Mouse (Mus musculus): ENCODE measurements around the gene Gys1. TPM values are rescaled to one million over a fixed set of nuclear protein-coding genes. Genes with fewer than 3 reads are reported as not detected.

Gene Gys1
- polyA plus RNA-seq, 1 experiment from 2014 or later = 79.9 TPM

- Histone ChIP-seq H3K36me3 (no peaks in the 10 kb centered on the region), H3K4me3 (no peak overlapping the region), H3K9me3 (no peaks in the 10 kb centered on the region), H3K4me1 (peaks cover 20% of the 10 kb centered on the region), H3K27me3 (ENCODE audit: insufficient read depth, poor library complexity, severe bottlenecking) (peaks cover 77% of the 10 kb centered on the region), H3K27ac (no peak overlapping the region)
- no peak for DNase-seq (ENCODE audit: low spot score)
- 78% methylated on average over 10 of the region's 10 CpGs for WGBS
Measured at GRCm38 (mm10) chr7:45407836-45408235, 26.8 kb upstream of the Gys1 start.

- Histone ChIP-seq H3K9me3 (no peaks in the 10 kb centered on the region), H3K27me3 (ENCODE audit: insufficient read depth, poor library complexity, severe bottlenecking) (peaks cover 82% of the 10 kb centered on the region), H3K4me3 (no peak overlapping the region), H3K4me1 (peaks cover 26% of the 10 kb centered on the region), H3K36me3 (no peaks in the 10 kb centered on the region), H3K27ac (no peak overlapping the region)
- 70% methylated on average over 7 of the region's 7 CpGs for whole genome bisulfite sequencing
- DNase-seq (ENCODE audit: low spot score) = no peak
Measured at GRCm38 (mm10) chr7:45408351-45408750, 26.3 kb upstream of the Gys1 start.

GRCm38 (mm10) chr7:45408949-45409348 lies 25.7 kb upstream of the Gys1 start:
- Histone ChIP-seq H3K27ac (no peak overlapping the region), H3K27me3 (ENCODE audit: insufficient read depth, poor library complexity, severe bottlenecking) (peaks cover 88% of the 10 kb centered on the region), H3K4me1 (peaks cover 32% of the 10 kb centered on the region), H3K9me3 (no peaks in the 10 kb centered on the region), H3K36me3 (no peaks in the 10 kb centered on the region), H3K4me3 (no peak overlapping the region)
- no peak for DNase-seq (ENCODE audit: low spot score)
- WGBS = 86% methylated on average over 17 of the region's 17 CpGs

- Histone ChIP-seq H3K36me3 (no peaks in the 10 kb centered on the region), H3K4me1 (peaks cover 37% of the 10 kb centered on the region), H3K27ac (no peak overlapping the region), H3K4me3 (no peak overlapping the region), H3K27me3 (ENCODE audit: insufficient read depth, poor library complexity, severe bottlenecking) (peaks cover 95% of the 10 kb centered on the region), H3K9me3 (no peaks in the 10 kb centered on the region)
- DNase-seq (ENCODE audit: low spot score) = no peak
- WGBS = 76% methylated on average over 8 of the region's 8 CpGs
Measured at GRCm38 (mm10) chr7:45409497-45410163, 25.0 kb upstream of the Gys1 start.

- Histone ChIP-seq H3K4me1 (peaks cover 34% of the 10 kb centered on the region), H3K4me3 (no peak overlapping the region), H3K27ac (no peak overlapping the region), H3K27me3 (ENCODE audit: insufficient read depth, poor library complexity, severe bottlenecking) (peaks cover 97% of the 10 kb centered on the region), H3K36me3 (no peaks in the 10 kb centered on the region), H3K9me3 (no peaks in the 10 kb centered on the region)
- no peak for DNase-seq (ENCODE audit: low spot score)
- WGBS = 50% methylated on average over 2 of the region's 2 CpGs
Measured at GRCm38 (mm10) chr7:45412421-45412820, 22.2 kb upstream of the Gys1 start.

- Histone ChIP-seq H3K27ac (peak within 1 kb of the TSS; percentile 85), H3K27me3 (ENCODE audit: insufficient read depth, poor library complexity, severe bottlenecking) (peaks cover 97% of the 10 kb centered on the region), H3K36me3 (no peaks in the 10 kb centered on the region), H3K9me3 (no peaks in the 10 kb centered on the region), H3K4me1 (peaks cover 41% of the 10 kb centered on the region), H3K4me3 (peak within 1 kb of the TSS; percentile 68)
- 2% methylated on average over 44 of the region's 45 CpGs for WGBS
- DNase-seq (ENCODE audit: low spot score) = peak; percentile 89
Measured at GRCm38 (mm10) chr7:45413113-45413863, 21.4 kb upstream of the Gys1 start, which contains the start of gene Ntf5. Gene Ntf5, plus strand, starts transcription at chr7:45413695.

- H3K27ac ChIP-seq = peak overlapping the region; percentile 85; the same call in 1 of the 2 replicates
- H3K9me3 ChIP-seq = no peaks in the 10 kb centered on the region
- 2% methylated on average over 26 of the region's 27 CpGs for WGBS
- peaks cover 97% of the 10 kb centered on the region for H3K27me3 ChIP-seq (ENCODE audit: insufficient read depth, poor library complexity, severe bottlenecking)
- no peaks in the 10 kb centered on the region for H3K36me3 ChIP-seq
- H3K4me3 ChIP-seq = peak overlapping the region; percentile 68
- H3K4me1 ChIP-seq = peaks cover 42% of the 10 kb centered on the region
- DNase-seq (ENCODE audit: low spot score) = no peak
Measured at GRCm38 (mm10) chr7:45413864-45414739, 20.5 kb upstream of the Gys1 start.

GRCm38 (mm10) chr7:45414740-45415224 lies 19.9 kb upstream of the Gys1 start:
- DNase-seq (ENCODE audit: low spot score) = no peak
- 39% methylated on average over 12 of the region's 12 CpGs for WGBS
- peak overlapping the region; percentile 68; the same call in 1 of the 2 replicates for H3K4me3 ChIP-seq

GRCm38 (mm10) chr7:45415636-45416035 lies 19.0 kb upstream of the Gys1 start:
- H3K9me3 ChIP-seq = no peaks in the 10 kb centered on the region
- 13% methylated on average over 37 of the region's 37 CpGs for WGBS
- H3K4me1 ChIP-seq = peaks cover 53% of the 10 kb centered on the region
- H3K36me3 ChIP-seq = peaks cover 2% of the 10 kb centered on the region
- no peak overlapping the region for H3K27ac ChIP-seq
- H3K27me3 ChIP-seq (ENCODE audit: insufficient read depth, poor library complexity, severe bottlenecking) = peaks cover 97% of the 10 kb centered on the region
- H3K4me3 ChIP-seq = peak overlapping the region; percentile 47
- DNase-seq (ENCODE audit: low spot score) = no peak

More at GRCm38 (mm10) chr7:45414740-45415224, 19.9 kb upstream of the Gys1 start:
- Histone ChIP-seq H3K27me3 (ENCODE audit: insufficient read depth, poor library complexity, severe bottlenecking) (peaks cover 97% of the 10 kb centered on the region), H3K4me1 (peaks cover 45% of the 10 kb centered on the region), H3K9me3 (no peaks in the 10 kb centered on the region), H3K36me3 (no peaks in the 10 kb centered on the region), H3K27ac (no peak overlapping the region)

GRCm38 (mm10) chr7:45417962-45418492 lies 16.6 kb upstream of the Gys1 start:
- Histone ChIP-seq H3K27me3 (ENCODE audit: insufficient read depth, poor library complexity, severe bottlenecking) (peaks cover 93% of the 10 kb centered on the region), H3K4me3 (peak overlapping the region; percentile 25), H3K27ac (peak overlapping the region; percentile 18; the same call in 1 of the 2 replicates), H3K4me1 (peaks cover 52% of the 10 kb centered on the region), H3K9me3 (no peaks in the 10 kb centered on the region), H3K36me3 (peaks cover 26% of the 10 kb centered on the region)
- 8% methylated on average over 13 of the region's 13 CpGs for WGBS
- no peak for DNase-seq (ENCODE audit: low spot score)

- Histone ChIP-seq H3K27ac (peak overlapping the region; percentile 37; the same call in 1 of the 2 replicates), H3K4me1 (peaks cover 33% of the 10 kb centered on the region), H3K36me3 (peaks cover 46% of the 10 kb centered on the region), H3K4me3 (peak overlapping the region; percentile 25), H3K27me3 (ENCODE audit: insufficient read depth, poor library complexity, severe bottlenecking) (peaks cover 72% of the 10 kb centered on the region), H3K9me3 (no peaks in the 10 kb centered on the region)
- DNase-seq (ENCODE audit: low spot score) = no peak
- WGBS = 13% methylated on average over 27 of the region's 27 CpGs
Measured at GRCm38 (mm10) chr7:45419859-45420614, 14.6 kb upstream of the Gys1 start.

GRCm38 (mm10) chr7:45420615-45420919 lies 14.1 kb upstream of the Gys1 start, which contains the start of gene Lhb:
Gene Lhb, plus strand, starts transcription at chr7:45420820.
- WGBS = 62% methylated on average over 6 of the region's 6 CpGs
- Histone ChIP-seq H3K36me3 (peaks cover 51% of the 10 kb centered on the region), H3K4me3 (peak within 1 kb of the TSS; percentile 25), H3K27me3 (ENCODE audit: insufficient read depth, poor library complexity, severe bottlenecking) (peaks cover 67% of the 10 kb centered on the region), H3K9me3 (no peaks in the 10 kb centered on the region), H3K27ac (peak within 1 kb of the TSS; percentile 37; the same call in 1 of the 2 replicates), H3K4me1 (peaks cover 28% of the 10 kb centered on the region)
- no peak for DNase-seq (ENCODE audit: low spot score)

Measured in heart, embryonic 10.5 days (tissue).